Mouse (Mus musculus): ENCODE results near the gene Lamc3. TPM values are rescaled to one million over a fixed set of nuclear protein-coding genes. Genes with fewer than 3 reads are reported as not detected.

The Lamc3 gene
- 1 to 10 TPM; 5.2 to 5.8 TPM for total RNA-seq (2021)
- long read RNA-seq, full-length matches to known transcripts = 3 of 5 reads
- long read RNA-seq, partial matches to known transcripts = 2 of 5 reads
- long read RNA-seq, other reads (novel, unspliced or antisense) = 0 of 5 reads

DNA sequence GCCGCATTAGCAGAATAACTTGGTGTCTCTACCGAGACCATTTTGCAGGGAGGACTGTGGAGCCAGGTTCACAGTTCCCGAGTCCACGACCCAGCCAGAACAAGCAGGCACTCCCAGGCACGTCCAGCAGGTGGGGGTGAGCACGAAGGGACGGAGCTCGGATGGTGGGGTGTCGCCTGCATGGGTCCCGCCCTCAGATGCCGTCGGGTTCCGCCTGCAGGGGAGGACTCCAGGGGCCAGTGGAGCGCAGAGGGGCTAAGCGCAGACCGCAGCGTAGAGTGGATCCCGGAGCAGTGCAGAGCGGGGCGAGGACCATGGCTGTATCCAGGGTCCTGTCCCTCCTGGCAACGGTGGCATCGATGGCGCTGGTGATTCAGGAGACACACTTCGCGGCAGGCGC is at the start of gene Lamc3:
TSS of gene Lamc3 (plus strand) at position 262 of the 400 bp plus-strand sequence.
- DNase-seq (ENCODE audit: low spot score in 2 of 2) = no peak

DNA sequence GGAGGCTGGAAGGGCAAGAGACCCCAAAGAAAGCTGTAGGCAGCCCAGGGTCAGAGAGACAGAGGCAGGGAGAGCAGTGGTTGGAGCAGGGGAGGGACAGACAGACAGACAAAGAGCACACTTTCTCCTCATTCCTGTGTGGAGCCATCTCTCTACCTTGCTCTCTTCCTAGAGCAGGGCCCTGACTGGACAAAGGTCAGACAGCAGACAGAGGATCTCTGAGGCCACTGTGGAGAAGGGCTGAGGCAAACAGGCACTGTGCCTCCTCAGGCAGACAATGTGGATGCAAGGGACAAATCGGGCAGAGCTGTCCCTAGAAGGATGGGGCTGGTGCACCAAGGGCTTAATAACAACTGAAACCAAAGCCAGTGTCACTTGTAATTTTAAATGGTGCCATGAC is 48.2 kb upstream of the Lamc3 start:
- no peak for DNase-seq (ENCODE audit: low spot score in 2 of 2)

- DNase-seq (ENCODE audit: low spot score in 2 of 2) = peak in 1 of 2 experiments; percentile 40
These were observed 42.4 kb upstream of the Lamc3 start for GRCm38 (mm10) chr2:31844729-31845136.

GRCm38 (mm10) chr2:31845512-31845895 is 41.6 kb upstream of the Lamc3 start:
- no peak for DNase-seq (ENCODE audit: low spot score in 2 of 2)

- peak in 1 of 2 experiments; percentile 49 for DNase-seq (ENCODE audit: low spot score in 2 of 2)
These were observed 41.0 kb upstream of the Lamc3 start, which contains the start of gene Fibcd1 for GRCm38 (mm10) chr2:31845896-31846691. Gene Fibcd1 (minus strand): TSS chr2:31846005.

DNA sequence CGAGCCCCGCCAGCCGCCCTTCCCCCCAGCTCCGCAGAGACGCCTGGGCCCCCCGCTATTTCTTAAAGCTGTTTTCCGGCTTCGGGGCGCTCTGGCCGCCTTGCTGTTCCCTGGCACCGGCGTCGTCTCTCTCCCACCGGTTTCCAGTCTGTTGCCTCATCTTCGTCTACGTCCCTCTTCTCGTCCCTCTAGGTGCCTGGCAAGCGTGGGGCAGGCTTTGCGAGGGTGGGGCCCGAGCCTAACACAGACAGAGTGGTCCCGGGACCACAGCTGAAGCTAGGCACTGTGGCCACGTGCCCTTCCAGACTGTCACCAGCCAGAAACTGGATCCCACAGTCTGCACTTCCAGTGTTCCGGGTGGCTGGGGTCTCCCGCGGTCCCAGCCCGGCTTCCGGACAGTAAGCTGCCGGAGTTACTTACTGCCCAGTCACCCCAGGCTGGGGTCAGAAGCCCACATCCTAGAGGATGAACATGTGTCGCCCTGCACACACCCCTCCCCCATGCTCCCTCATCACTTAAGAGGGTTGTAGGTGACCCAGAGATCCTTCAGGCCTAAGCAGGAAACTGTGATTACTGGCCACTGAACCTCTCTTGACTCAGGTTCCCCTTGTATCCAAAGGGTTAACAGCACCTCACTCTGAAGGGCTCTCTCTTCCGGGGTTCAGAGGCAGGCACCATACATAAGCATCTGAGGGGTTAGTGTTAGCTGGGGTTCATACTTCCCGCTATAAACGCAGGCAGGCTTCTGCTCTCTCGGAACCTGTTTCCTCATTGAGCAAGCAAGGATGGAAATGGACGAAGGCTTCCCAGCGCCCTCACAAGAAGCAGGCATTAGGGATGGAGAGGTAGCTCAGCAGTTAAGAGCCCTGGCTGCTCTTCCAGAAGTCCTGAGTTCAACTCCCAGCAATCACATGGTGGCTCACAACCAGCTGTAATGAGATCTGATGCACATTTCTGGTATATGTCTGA is 40.1 kb upstream of the Lamc3 start:
- no peak for DNase-seq (ENCODE audit: low spot score in 2 of 2)

- no peak for DNase-seq (ENCODE audit: low spot score in 2 of 2)
These were observed 39.2 kb upstream of the Lamc3 start for GRCm38 (mm10) chr2:31847908-31848307.

DNA sequence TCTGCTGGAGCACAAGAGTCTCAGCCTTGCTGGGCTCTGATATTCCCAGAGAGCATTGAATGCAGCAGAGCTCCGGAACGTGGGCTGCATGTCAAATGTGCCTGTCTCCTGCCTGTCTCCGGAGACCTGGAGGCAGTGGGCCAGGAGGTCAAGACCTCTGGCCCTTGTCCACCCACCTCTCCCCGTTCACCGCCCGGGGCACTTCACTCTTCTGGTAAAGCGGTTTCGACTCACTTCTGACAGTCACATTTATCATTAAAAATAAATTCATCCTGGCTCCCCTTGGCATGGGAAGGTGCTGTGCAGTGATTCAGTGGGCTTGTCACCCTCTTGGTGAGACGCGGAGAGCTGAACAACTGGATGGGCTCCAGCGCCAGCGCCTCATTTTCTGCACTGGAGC is 37.0 kb upstream of the Lamc3 start:
- DNase-seq (ENCODE audit: low spot score in 2 of 2) = no peak

GRCm38 (mm10) chr2:31855991-31856390 is 31.1 kb upstream of the Lamc3 start:
- no peak for DNase-seq (ENCODE audit: low spot score in 2 of 2)

DNA sequence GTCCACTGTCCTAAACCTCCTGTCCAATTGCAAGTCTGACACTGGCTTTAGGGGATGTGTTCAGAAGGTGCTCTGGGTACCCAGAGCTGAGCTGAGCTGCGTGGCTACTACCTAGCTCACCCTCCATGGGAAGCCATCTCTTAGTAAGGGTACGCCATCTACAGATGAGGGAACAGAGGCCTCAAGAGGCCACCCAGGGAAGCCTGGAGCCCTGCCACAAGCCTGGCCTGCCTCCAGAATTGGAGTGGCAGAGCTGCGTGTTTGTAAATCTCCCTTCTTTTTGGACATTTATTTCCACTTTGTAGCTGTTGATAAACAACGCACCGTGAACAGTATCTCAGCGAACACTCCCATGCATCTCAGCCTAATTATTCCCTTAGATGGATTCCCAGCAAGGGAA is 29.9 kb upstream of the Lamc3 start:
- DNase-seq (ENCODE audit: low spot score in 2 of 2) = no peak

GRCm38 (mm10) chr2:31858500-31858899 is 28.6 kb upstream of the Lamc3 start:
- DNase-seq (ENCODE audit: low spot score in 2 of 2) = no peak

DNA sequence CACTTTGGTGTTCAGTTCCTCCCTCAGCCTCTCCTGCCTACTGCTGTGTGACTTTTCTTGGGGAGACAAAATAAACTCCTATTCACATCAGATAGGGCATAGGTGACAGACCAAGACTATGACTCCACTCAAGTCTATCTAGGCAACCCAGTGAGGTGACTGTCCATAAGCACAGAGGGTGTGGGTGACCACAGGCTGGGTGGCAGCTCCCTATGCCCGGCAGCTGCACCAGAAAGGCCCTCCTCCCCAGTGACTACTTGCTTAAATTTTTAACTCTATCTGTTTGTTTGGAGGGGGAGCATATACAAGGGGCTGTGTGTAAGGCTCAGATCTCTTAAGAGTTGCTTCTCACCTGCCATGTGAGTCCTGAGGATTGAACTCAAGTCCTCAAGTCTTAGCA is 24.2 kb upstream of the Lamc3 start:
- DNase-seq (ENCODE audit: low spot score in 2 of 2) = no peak

- DNase-seq (ENCODE audit: low spot score in 2 of 2) = no peak
These were observed 23.3 kb upstream of the Lamc3 start for GRCm38 (mm10) chr2:31863766-31864165.

GRCm38 (mm10) chr2:31864891-31865290 is 22.2 kb upstream of the Lamc3 start:
- no peak for DNase-seq (ENCODE audit: low spot score in 2 of 2)

DNA sequence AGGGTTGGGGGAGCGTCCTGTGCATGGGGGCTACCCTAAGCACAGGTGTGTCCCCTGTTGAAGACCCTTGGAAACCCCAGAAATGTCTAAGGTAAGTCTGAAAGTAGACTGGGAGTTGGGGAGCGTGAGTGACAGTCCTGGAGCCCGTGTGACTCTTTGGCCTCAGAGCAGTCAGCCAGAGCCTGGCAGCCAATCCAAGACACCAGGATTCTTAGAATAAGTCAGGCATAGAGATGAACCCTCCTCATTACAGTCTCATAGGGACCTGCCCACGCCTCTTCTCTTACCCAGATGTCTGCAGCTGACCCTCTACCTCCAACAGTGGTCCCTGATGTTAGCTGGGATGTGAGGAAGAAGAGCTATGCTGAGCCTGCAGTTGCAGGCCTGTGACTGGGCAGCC is 21.8 kb upstream of the Lamc3 start:
- DNase-seq (ENCODE audit: low spot score in 2 of 2) = no peak

- DNase-seq (ENCODE audit: low spot score in 2 of 2) = no peak
These were observed 21.3 kb upstream of the Lamc3 start for GRCm38 (mm10) chr2:31865794-31866193.

DNA sequence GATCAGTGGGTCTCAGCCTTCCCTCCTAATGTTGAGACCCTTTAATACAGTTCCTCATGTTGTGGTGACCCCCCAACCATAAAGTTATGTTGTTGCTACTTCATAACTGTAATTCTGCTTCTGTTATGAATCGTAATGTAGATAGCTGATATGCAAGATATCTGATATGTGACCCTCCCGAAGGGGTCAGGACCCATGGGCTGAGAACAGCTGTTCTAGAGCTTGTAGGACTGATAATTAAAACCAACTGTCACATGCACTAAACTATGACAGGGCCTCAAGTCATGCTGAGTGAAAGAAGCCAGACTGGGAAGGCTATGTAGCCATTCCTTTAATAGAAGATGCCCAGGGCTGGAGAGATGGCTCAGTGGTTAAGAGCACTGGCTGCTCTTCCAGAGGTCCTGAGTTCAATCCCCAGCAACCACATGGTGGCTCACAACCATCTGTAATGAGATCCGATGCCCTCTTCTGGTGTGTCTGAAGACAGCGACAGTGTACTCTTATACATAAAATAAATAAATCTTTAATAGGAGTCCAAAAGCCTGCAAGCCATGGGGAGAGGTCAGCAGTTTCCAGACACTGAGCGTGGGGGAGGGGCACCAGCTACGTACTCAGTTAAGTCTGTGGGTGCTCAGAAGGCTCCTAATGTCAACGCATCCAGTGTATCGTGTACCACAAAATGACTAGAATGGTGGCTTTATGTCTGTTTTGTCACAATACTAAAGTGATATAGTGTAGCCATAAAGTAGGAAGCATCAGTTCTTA is 19.1 kb upstream of the Lamc3 start:
- no peak for DNase-seq (ENCODE audit: low spot score in 2 of 2)

- DNase-seq (ENCODE audit: low spot score in 2 of 2) = no peak
These were observed 18.4 kb upstream of the Lamc3 start for GRCm38 (mm10) chr2:31868538-31869164.

- no peak for DNase-seq (ENCODE audit: low spot score in 2 of 2)
These were observed 17.4 kb upstream of the Lamc3 start for GRCm38 (mm10) chr2:31869692-31870091.

- DNase-seq (ENCODE audit: low spot score in 2 of 2) = no peak
These were observed 16.4 kb upstream of the Lamc3 start for GRCm38 (mm10) chr2:31870683-31871082.

All from layer of hippocampus, adult 18-20 months (tissue).